Mouse (Mus musculus) retina, postnatal 7 days (tissue): Measurements from ENCODE around the gene Pwwp2a.
A peak's percentile ranks its signal among the peaks of the same experiment; 100 is the strongest.

ENCODE experiments used
- DNase-seq: peaks from one replicate; pipeline ENCODE4 v3.0.0-alpha.2; 2012; ENCODE audit warnings: low read depth, low spot score

Pwwp2a gene

DNA sequence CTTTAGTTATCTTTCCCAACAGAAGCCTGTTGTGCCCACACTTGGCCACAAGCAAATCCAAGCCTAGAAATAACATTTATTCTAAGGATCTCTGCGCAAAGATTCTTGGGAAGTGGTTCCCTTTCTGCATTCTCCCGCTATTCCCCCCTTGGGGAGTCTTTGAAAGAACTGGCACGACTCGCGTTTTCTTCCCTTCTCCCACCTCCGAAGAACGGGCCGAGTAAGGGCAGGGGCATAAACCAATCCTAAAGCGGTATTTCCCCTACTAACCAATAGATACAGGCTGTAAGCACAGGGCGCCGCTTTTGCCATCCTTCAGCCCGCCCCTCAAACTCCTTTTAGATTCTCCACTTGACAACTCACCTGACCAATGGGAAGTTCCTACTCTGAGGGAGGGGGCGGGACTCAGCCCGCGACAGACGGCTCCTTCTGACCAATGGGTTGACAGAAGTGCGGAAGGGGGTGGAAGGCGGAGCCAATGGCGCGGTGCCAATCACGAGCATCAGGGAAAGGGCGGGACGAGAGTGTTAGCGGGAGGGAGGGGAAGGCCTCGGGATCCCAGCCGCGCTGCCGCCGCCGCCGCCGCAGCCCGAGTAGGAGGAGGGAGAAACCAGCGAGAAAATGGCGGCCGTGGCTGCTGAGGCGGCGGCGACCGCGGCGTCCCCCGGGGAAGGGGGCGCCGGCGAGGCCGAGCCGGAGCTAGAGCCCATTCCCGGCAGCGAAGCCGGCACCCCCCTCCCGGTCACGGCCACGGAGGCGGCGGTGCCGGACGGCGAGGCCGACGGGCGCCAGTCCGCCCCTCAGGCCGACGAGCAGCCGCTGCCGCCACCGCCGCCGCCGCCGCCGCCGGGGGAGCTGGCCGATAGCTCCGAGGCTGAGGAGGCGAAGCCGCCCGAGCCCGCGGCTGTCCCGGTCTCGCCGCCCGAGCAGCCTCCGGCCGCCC lies at the start of gene Pwwp2a:
Gene Pwwp2a, plus strand, starts transcription at position 527 of the 943 bp plus-strand sequence.
- peak; percentile 99 for DNase-seq

DNA sequence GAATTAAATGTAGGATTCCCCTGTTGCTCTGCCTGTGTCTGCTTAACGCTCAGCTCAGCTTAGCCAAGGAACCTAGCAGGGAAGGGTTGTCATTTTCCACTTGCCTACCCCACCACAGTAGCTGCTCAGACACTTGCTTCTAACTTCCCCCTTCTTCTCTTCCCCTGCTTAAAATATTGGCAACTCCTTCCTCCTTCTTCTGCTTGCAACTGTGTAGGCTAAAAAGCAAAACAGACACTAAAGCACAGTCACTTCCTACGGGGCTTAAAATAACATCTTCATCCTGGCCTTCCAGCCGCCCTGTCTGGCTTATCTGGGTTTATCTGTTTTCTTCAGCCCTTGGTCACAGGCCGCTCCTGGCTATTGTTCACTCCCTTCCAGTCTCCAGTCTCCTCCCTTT lies 49.2 kb upstream of the Pwwp2a start:
- no peak for DNase-seq

GRCm38 (mm10) chr11:43633165-43633564 lies 48.6 kb upstream of the Pwwp2a start:
- no peak for DNase-seq

GRCm38 (mm10) chr11:43633658-43634401 lies 48.0 kb upstream of the Pwwp2a start:
- no peak for DNase-seq

DNA sequence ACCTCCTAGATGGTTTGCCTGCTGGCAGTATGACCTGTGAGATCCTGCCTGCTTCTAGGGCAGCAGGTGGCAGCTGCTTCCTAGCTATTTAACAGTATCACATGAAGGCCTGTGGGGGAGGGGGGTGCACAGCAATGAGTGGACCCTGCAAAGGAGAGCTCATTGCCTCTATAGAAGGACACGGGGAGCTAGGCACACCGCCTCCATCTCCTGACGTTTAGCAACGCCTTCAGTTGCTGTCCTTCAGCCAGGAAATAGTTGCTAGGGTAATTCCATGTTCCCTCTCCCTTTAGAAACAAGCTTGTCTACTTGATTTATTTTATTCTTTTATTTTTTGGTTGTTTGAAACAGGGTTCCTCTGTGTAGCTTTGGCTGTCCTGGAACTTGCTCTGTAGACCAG lies 45.0 kb upstream of the Pwwp2a start:
- DNase-seq = no peak

GRCm38 (mm10) chr11:43638486-43638885 lies 43.3 kb upstream of the Pwwp2a start:
- DNase-seq = no peak

DNA sequence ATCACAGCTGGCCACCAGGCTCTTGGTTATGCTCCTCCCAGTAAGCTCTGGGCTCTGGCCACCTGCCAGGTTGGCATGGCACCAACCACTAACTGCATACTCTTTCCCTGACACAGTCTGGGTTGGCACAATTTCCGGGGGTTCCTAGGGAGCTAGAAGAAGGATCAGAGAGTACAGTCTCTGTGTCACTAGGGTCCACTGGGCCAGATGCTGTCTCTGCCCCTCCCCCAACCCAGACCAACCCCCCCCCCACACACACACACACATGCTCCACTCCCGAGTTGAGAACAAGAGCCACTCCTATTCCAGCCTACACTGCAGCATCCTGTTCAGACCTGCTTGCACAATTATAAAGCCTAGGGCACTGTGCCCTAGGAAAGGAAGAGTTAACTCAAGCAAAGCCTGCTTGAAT lies 38.6 kb upstream of the Pwwp2a start:
- peak; percentile 70 for DNase-seq

- DNase-seq = no peak
Measured at GRCm38 (mm10) chr11:43645286-43645685, 36.5 kb upstream of the Pwwp2a start.

- DNase-seq = no peak
Measured at GRCm38 (mm10) chr11:43653051-43653475, 28.7 kb upstream of the Pwwp2a start.

DNA sequence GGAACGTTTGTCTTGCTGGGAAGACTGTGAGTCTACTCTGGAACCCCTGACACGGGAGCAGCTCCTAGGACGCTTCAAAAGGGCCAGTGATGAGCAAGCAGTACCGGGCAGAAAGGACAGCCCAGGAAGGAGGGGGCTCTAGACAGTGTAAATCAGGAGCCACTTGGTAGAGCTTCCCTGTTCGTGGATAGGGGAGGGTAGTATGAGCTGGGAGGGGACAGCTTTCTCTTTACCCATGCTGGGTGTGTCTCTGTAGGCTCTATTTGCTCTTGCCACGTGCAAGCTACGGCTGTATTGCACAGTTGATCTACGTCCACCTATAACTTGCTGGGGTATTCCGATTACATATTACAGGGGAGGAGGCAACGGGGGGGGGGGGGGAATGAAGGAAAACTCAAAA lies 25.3 kb upstream of the Pwwp2a start:
- no peak for DNase-seq

DNA sequence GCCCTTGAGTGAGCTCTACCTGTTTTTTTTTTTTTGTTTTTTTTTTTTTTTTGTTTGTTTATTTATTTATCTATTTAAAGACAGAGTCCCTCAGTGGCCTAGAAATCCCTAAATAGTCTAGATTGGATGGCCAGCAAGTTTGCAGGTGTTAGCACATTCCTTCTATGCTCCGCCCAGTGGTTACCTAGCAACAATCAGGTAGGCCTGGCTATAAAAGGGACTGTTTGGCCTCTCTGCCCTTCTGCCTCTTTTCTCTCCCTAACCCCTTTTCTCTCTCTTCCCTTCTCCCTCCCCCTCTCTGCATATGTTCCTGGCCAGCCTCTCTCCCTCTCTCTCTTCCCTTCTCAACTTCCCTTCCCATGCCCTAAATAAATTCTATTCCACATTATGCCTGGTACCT lies 23.8 kb upstream of the Pwwp2a start:
- DNase-seq = no peak

- DNase-seq = no peak
Measured at GRCm38 (mm10) chr11:43667038-43667745, 14.6 kb upstream of the Pwwp2a start.

GRCm38 (mm10) chr11:43682415-43683217 lies 818 bp downstream of the Pwwp2a start:
- DNase-seq = peak; percentile 36

DNA sequence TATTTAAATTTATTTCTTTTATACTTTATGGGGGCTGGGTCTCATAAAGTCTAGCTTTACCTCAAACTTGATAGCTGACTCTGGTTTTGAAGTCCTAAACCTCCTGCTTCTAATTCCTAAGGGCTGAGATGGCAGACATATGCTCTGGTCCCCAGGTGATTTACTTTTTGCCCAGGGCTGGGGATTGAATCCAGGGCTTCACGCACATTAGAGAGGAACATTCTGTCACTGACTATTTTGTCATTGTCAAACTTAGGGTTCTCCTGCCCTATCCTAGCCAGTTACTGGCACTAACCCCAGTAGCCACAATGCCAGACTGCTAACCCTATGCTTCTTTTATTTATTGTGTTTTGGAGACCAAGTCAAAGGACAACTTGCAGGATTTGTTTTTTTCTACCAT lies 7.1 kb downstream of the Pwwp2a start:
- no peak for DNase-seq

DNA sequence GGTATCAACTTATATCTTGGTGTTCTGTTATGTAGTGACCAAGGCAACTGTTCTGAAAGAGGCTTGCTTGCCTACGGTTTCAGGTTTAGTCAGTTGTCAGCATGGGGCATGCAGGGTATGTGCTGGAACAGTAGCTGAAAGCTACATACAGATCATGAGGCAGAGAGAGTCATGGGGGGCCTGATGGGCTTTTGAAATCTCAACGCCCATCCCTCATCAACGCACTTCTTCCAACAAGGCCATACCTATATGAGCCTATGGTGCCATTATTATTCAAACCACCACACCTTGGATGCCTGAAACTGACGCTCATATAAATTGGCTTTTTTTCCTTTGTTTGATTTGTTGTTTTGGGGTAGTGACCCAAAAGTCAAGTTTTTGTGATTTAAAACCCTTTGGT lies 14.8 kb downstream of the Pwwp2a start:
- no peak for DNase-seq

- DNase-seq = no peak
Measured at GRCm38 (mm10) chr11:43698621-43699020, 16.8 kb downstream of the Pwwp2a start.

DNA sequence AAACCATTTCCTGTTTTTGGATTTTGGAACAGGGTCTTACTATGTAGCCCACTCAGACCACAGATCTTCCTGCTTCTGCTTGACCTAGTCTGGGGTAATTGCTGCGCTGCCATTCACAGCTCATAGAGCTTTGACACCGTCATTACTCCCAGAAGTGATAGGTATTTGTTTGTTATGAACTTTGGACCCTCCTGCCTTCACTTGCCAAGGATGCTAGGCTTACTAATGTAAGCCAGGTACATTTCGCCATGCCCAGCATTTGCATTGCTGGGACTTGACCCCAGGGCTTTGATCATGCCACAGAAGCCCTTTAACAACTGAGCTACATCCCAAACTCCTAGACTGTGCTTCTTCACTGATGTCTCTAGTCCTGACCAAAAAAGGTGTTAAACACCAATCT lies 18.5 kb downstream of the Pwwp2a start:
- no peak for DNase-seq

GRCm38 (mm10) chr11:43703552-43703951 lies 21.8 kb downstream of the Pwwp2a start:
- no peak for DNase-seq

- DNase-seq = no peak
Measured at GRCm38 (mm10) chr11:43705751-43706150, 24.0 kb downstream of the Pwwp2a start.

DNA sequence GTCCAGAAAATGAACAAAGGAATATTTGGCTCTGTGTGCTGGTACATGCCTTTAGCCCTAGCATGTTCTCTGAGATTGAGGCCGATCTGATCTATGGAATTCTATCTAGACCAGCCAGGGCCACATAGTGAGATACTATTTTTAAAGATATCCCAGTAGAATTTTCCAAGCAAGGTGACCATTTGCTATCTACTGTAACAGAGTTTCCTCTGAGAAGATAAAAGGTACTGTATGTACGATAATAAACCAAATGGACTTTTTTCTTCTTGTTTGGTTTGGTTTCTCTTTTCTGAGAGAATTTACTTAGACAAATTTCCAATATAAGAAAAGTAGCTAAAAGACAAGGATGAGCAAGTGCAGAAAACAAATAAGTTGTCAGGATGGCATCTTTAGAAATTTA lies 26.6 kb downstream of the Pwwp2a start:
- no peak for DNase-seq

GRCm38 (mm10) chr11:43712178-43712577 lies 30.4 kb downstream of the Pwwp2a start:
- no peak for DNase-seq
